Mouse (Mus musculus): ENCODE measurements at regions not wholly inside any gene's neighbourhood (a gene's known extent, or its start where the extent isn't known, plus 50 kb on each side); places are given as distances from the start of the nearest gene placed in this dataset.

GRCm38 (mm10) chr13:6189566-6189965 is 328.3 kb downstream of the Klf6 start:
- no peak for DNase-seq

DNA sequence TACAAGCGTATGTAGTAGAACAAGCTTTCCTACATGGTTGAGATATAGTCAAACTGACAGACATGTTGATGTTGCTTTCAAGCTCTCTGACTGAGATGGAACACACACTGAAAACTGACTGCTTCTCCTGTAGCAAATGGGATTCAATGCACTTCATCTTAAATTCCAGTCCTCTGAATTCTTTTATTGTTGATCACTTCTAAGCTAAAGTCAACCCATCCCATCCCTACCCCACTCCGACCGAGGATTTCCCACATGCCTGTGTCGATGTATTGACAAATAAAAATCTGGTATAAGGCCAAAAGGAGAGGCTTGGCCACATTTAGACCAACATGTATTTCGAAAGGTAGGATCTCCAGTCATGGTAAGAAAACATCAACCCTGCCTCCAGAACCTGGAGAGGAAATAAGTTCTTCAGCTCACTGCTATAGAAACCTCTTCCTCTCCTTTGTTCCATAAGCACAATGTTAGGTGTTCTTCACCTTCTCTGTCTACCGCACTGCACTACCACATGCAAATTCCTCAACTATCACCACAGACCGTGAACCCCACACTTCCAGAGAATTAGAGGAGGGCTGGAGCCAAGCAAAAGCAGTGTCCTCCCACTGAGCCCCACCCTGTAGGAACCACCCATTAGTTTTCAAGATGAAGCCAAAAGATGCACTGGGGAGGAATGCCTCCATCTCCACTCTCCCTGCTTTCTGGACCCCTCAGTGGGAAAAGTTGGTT is 330.1 kb downstream of the Klf6 start:
- no peak for DNase-seq

- no peak for DNase-seq
Measured at GRCm38 (mm10) chr13:6191915-6192295, 330.6 kb downstream of the Klf6 start.

DNA sequence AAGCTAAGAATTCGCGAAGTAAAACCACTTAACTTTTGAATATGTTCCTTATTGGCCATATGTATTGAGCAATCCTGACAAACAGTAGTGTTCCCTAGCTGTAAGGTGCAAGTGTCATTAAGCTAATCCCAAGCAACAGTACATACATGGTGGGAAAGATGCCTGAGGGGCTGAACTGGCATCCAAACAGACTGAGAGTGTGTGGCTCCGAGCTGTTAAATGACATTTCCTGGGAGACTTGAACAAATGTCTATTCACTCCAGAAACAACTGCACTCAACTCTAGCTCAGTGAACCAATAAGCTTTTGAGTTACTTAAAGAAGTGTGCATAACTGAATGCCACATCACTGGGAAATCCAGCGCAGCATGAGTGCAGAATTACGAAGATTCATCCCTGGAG is 335.4 kb downstream of the Klf6 start:
- no peak for DNase-seq

DNA sequence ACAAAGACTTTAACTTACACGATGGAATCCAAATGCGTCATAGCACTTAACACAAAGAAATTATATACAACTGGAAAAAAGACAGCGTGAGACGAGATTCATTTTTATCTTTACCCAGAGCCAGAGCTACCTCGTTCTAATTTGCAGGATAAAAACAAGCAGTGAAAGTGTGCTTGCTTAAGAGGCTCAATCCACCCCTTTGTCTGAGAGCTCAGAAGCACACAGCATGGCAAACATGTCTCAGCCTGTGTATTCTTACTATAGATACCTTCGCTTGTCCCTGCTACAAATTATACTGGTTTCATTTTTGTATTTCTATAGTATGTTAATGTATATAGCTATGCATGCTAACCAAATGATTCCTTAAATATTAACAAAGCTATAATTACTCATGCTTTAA is 337.8 kb downstream of the Klf6 start:
- no peak for DNase-seq

GRCm38 (mm10) chr13:6201516-6201915 is 340.2 kb downstream of the Klf6 start:
- DNase-seq, result no peak

DNA sequence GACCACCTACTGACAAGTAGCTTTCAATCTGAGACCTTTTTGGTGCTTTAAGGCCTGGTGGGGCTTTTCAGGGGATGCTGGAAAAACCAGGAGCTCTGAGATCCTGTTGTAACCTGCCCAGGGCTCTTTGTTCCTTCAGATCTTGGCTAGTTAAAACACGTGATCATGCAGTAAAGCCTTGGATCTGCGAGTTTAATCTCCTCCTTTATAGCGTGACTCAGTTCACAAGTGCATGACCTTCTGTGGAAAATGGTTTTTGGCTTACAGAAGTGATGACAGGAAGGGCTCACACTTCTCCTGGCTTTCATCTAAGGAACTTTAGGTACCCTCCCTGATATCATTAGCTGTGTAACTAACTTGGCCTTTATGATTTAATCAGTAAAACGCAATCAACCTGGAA is 343.1 kb upstream of the Pitrm1 start:
- no peak for DNase-seq

DNA sequence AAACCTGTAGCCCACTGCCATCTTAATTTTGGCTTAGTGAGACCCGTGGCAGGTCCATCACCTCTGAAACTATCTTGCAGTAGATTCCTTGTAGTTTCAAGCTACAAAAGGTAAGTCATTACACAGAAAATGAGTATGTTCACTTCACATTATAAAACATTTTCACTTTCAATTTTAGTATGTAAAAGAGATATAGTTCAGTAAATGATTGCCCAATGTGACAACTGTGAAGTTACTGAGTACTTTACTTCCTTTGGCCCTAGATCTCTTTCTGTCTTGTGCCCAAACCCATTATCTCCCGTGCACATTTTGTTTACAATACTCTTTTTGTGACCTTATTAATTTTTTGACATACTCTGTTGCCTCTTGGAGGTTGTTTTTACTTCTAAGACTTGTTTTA is 335.4 kb upstream of the Pitrm1 start:
- DNase-seq, result no peak

DNA sequence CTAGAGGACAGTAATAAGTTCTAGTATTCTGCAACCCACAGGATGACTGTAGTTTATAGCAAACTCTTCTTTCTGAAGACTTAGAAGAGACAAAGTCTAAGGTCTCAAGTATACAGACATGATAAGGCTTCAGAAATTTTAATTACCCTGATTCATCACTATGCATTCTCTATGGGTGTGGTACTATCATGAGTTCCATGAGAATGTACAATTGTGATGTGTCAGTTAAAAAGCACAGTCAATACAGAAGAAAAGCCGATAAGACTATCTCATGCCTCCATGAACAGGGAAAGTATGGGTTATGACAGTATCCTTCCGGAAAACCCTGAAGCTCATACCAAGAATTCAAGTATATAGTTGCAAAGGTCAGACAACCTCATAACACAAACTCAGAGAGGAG is 333.8 kb upstream of the Pitrm1 start:
- DNase-seq, result no peak

GRCm38 (mm10) chr13:6226087-6226643 is 321.8 kb upstream of the Pitrm1 start:
- DNase-seq, result no peak

- DNase-seq, result no peak
Measured at GRCm38 (mm10) chr13:6228278-6228677, 319.7 kb upstream of the Pitrm1 start.

DNA sequence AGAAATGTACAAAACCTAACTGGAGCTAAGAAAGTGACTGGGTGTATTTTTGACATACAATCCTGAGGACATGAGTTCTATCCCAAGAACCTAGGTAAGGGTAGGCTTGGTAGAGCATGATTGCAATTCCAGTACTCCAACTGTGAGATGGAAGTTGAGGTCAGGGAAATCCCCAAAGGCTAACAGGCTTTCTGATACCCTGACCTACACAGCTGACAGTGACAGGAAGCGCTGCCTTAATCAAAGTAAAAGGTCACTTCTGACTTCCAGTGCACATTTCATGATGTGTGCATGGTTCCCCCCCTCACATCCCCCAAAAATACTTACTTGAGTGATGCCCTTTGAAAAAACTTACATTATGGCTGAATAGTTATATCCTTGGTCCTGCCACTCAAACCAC is 312.6 kb upstream of the Pitrm1 start:
- DNase-seq, result no peak

- DNase-seq, result no peak
Measured at GRCm38 (mm10) chr13:6236503-6236902, 311.4 kb upstream of the Pitrm1 start.

DNA sequence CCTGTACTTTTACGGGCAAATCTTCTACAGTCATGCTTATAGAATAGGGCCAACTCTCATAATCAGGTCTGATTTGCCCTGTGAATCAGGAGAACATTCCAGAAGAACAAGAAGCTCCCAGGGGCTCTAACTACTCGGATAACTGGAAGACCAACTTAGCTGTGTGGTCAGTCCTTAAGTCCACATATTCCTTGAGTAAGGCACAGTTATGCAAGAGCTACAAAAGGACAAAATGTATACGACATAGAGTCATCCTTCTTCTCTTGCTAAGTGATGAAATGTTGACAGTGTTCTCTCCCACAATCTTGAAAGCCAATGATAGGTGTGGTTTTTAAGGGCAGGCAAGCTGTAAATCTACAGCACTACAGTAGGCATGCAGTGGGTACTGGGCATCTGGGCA is 310.7 kb upstream of the Pitrm1 start:
- DNase-seq, result no peak

- DNase-seq, result no peak
Measured at GRCm38 (mm10) chr13:6240855-6241254, 307.1 kb upstream of the Pitrm1 start.

DNA sequence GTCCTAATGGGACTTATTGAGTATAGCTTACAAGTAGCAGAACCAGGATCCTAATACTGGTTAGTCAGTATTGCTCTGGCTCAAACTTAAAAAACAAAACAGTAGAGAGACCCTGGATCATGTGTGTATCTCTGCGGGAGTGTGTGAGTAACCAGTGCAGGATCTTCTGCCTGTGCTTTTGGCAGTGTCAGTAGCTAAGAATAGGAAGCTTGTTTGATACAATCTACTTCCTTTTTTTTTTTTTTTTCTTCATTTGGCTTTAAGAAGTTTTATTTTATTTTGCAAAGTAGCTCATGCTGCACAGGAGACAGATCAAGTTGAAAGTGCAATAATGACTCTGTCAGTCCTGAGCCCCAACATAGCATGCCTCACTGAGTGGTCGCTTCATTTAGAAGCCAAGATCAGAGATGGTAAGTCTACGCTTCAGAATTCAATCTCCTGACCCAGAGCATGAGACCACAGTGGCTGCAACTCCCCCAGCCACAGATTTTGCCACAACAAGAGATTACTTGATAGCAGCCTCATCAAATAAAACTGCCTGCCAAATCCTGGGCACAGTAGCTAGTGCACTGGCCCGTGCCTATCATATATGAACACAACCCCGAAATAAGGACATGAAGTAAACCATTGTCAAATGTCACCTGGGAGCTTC is 306.4 kb upstream of the Pitrm1 start:
- DNase-seq, result no peak

DNA sequence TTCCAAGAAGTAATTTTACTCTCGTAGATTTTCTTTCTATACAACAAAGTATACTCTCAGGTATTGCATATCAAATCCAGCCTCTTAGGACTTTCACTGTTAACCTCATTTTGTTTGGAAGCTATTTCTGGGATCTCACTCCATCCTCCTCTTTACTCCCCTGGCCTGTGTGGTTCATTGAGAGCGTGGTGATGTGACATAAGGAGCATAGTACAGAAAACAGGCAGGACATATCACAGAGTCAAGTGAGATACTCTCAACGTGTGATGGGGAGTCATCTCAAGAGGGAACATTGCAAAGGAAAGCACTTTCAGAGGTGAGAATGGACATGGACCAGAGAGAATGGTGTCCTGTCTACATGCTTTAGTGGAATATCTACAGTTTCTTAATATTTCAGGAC is 297.8 kb upstream of the Pitrm1 start:
- no peak for DNase-seq

- no peak for DNase-seq
Measured at GRCm38 (mm10) chr13:6251025-6251862, 296.7 kb upstream of the Pitrm1 start.

GRCm38 (mm10) chr13:6252100-6252499 is 295.8 kb upstream of the Pitrm1 start:
- no peak for DNase-seq

DNA sequence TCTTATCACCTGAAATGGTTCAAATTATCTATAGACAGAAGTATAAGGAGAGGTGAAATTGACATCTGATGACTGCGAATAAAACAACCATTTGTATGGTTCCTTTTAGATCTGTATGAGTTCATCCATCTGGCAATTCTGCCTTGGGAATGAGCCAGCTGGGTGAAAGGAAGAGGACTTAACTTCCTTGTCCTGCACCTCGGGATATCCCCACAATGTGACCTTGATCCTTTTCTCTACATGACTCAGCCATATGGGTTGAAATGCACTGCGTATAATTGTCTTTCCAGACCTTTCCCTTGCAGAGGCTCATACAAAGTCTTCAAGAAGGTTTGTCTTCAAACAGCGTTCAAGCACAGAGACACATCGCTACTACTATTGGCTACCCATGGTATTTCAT is 292.6 kb upstream of the Pitrm1 start:
- no peak for DNase-seq

DNA sequence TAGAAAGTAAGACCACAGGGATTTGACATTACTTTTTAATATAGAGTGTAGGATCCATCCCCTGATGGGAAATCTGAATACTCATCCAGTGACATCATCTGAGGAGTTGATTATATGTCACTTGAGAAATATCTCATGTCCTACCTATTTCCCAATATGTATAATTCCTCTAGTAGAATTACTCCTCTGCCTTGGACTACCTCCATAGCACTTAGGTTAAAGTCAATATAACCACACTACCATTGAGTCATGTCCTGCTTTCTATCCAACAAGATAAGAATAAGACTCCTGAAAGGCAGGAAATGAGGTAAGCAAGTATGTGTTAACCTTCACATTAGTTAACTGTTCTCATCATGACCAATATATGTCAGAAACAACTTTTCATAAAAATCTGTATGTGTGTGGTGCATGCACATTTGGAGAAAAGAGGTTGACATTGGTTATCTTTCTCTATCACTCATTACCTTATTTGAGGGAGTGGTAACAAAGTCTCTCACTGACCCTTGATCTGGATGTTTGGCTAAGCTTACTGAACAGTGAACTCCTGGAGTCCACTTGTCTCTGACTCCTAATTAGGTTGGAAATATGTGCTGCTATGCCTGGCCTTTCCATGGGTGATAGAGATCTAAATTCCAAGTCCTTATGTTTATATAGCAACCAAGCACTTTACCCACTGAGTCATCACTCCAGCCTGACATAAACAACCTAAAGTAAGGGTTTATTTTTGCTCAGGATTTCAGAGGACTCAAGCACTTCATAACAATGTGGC is 292.0 kb upstream of the Pitrm1 start:
- no peak for DNase-seq

DNA sequence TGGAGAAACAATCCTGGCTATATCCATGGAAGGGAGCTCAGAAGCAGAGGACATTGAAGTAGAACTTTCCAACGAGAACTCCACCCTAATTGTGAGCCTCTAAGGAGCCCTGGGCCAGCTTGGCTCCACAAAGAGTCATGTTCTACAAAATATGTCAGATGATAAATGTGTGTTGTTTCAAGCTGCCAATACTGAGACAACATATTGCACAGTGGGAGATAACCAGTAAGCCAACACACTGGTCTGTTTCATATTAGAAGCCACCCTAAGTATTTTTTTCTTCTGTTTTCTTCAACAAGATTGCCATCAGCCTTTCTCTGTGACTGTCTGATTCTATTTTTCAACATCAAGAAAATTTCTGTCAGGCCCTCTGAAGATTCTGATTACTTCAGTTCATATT is 289.5 kb upstream of the Pitrm1 start:
- DNase-seq, result no peak
